Mouse (Mus musculus): Measurements from ENCODE around the gene 1500009L16Rik. TPM values are rescaled to one million over a fixed set of nuclear protein-coding genes. Genes with fewer than 3 reads are reported as not detected.
A peak's percentile ranks its signal among the peaks of the same experiment; 100 is the strongest.

The 1500009L16Rik gene
- 10 to 100 TPM; 15.5 to 38.8 (median 25.8) TPM for total RNA-seq (2022)

DNA sequence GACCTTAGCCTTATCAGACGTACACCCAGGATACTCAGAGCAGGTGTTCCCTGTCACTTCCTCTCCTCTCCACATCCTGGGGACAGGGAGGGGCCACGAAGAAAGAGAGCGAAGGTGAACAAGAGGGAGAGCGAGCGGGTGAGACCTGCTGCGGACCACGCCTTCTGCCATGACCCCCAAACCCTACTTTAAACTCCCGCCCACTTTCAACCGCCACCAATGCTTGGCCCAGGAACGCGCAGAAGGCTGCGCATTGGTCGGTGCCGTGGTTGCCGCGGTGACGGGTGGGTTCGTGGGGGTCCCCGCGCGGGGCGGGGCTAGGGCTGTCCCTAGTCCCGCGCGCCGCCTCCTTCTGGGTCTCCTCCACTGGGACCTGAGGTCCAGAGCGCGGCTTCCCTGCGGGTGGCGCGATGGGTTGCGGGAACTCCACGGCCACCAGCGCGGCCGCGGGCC lies at the start of gene 1500009L16Rik:
Gene 1500009L16Rik (plus strand): TSS at position 287 of the 453 bp plus-strand sequence.
- DNase-seq, result no peak

DNA sequence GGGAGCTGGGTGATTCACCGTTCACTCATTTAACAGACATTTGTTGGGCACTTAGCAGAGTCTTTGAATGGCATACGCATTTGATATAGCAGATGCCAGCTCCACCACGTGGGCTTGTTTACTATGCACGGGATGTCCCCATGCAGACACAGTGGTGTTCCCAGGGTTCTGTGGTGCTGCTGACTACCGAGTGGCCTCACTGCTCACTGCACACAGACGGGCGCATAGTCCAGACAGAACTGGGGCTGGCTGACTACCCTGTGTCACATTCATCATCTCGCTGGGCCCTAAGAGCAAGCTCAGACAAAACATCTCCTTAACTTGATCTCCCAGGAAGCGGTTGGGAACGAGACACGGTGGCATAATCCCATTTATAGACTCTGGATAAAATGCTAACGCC lies 41.3 kb upstream of the 1500009L16Rik start:
- DNase-seq, result no peak

DNA sequence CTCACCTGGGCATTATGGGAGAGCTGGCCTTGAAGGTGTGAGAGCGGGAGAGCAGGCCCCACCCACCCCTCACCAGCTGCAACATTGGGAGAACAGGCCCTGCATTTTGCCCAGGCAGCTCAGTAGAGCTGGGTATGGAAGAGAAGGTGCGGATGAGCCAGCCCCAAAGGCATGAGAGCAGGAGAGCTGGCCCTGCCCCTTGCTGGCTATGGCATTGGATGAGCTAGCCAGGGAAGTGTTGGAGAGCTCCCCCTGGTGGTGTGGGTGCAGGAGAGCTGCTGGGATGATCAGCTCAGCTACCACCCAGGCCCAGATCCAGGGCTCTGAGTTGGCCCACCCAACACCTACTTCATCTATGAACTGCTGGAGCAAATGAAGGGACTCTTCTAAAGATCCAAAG lies 34.5 kb upstream of the 1500009L16Rik start:
- no peak for DNase-seq

DNA sequence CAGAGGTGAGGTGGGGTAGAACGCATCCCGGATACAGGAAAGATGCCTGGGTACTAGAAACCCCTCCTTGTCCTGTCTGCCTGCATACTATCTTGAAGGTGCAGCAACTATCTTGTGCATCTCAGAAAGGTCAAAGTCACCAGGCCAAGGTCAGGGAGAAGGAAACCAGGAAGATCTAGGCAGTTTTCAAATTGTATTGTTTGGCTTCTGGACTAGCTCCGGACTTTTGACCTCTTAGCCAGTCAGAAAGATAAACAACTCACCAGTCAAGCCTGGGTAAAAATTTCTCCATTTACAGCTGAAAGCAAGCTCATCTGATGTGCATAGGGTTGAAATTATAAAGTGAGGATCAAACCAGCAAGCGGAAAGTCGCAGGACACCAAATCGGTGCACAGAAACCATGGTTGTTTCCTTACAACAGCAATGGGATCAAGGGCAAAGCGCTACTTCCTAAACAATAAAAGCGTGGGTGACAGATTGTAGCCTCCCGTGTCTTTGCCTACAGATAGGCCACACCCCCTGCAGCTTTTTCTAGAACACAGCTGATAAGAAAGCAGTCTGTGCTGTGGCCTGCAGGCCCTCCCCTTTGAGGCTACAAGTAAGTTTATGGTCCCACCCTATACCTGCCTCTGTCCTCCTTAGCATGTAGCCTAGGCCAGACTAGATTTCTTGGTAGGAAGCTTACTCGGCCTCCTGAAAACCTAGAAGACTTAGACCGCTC lies 30.3 kb upstream of the 1500009L16Rik start:
- DNase-seq, result no peak

DNA sequence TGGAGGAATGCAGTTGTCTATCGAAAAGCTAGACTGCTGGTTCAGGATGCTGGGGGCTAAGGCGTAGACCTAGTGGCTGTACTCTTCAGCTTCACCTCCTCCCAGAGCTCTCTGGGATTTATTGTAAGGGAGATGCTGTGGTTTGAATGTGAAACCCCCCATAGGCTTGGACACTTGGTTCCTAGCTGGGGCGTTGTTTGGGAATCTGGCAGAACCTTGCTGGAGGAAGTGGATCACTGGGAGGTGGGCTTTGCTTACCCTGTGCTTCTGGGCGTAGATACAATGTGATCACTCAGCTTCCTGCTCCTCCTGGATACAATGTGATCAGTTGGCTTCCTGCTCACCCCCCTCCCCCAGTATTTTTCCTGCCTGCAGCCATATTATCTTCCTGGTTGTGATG lies 26.4 kb upstream of the 1500009L16Rik start:
- no peak for DNase-seq

DNA sequence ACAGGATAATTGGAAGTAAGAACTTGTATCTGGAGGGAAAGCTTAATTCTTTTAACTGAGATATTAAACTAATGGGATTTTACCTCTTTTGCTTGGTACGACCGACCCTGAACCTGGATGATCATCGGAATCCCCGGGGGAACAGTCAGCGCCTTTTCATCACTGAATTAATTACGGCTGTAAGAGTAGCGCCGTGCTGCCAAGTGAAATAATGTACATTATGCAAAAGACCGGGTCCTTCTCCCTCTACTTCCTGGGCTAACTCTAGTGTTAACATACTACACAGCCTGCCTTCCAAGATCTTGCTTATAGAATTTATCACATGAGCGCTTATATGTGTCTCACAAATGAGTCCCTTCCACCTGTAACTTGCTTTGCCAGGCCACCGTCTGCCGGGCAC lies 16.0 kb upstream of the 1500009L16Rik start:
- DNase-seq, result no peak

DNA sequence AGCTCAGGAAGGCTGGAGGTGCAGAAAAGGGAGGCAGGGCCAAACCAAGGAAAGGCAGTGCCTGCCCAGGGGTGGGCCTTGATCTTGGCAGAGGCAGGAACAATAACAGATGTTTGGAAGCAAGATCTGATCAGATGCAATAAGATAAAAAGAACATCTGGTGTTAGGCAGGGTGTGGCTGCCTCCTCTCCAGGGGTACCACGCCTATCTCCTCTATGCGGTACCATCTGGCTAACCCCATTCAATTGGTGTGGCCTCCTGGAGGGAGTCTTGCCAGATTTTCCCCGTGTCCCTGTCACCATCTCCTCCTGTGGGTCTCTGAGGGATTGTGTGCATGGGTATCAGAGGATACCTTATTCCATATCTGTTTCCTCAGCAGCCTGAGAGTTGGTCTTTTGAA lies 12.7 kb upstream of the 1500009L16Rik start:
- DNase-seq, result no peak

DNA sequence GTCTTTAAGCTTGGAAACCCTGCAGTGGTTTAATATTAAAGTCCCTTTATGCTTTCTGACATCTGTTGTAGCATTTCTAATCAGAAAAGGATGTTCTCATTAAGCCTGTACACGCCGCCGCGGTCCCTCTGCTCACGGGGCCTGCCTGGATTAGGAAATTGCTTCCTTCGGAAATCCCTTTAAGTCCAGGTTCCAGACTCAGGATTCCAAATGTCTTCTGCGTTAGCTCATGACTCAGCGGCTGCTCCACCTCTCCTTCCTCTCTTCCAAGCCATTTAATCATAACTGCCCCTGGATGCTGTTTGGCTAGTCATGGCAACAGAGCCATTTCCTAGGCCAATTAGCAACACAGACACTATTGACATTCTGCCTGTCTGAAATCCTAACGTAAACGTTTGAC lies 10.9 kb upstream of the 1500009L16Rik start:
- DNase-seq, result no peak

DNA sequence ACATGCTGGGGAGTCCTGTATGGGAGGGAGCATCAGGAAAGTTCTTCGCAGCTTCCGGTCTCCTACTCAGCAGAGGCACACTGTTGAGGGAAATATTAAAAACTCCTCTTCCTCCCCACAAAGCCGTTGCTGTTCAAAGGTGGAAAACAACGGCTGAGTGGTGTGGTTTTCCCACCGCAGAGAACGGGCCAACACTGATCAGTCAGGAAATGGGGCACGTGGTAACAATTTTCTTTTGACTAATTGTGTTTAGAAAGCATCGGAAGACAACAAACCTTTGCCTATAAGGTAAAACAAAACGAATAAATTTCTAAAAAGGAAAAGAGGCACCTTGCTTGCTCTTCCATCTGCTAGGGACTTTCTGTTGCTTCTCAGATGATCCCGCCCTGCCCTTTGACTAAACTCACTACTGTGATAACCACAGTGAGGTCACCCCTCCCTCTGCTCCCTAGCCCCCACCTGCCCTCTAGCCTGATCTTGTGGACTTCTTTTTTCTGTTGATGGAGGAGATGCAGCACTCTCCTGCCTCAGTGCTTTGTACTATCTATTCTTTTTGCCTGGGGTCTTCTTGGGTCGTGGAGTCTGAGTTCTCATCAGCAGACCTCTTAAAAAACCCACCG lies 3.7 kb upstream of the 1500009L16Rik start:
- no peak for DNase-seq

DNA sequence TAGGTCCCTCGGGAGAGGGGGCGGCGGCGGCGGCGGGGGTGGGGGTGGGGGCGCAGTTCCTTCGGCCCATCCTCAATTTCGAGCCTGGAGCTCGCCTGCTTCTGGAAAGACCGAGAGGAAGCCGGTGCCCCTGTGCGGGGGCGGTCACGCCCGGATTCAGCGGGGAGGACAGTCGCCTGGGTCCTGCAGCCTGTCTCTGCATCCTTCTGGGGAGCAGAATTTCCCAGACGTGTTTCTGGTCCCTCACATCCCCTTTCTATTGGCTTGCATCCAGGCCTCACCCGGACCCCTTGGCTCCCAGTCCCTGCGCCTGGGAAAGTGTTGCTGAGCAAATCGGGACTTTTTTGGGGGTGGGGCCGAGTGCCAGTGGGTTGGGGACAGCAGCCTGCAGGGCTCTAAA lies 390 bp downstream of the 1500009L16Rik start:
- no peak for DNase-seq

DNA sequence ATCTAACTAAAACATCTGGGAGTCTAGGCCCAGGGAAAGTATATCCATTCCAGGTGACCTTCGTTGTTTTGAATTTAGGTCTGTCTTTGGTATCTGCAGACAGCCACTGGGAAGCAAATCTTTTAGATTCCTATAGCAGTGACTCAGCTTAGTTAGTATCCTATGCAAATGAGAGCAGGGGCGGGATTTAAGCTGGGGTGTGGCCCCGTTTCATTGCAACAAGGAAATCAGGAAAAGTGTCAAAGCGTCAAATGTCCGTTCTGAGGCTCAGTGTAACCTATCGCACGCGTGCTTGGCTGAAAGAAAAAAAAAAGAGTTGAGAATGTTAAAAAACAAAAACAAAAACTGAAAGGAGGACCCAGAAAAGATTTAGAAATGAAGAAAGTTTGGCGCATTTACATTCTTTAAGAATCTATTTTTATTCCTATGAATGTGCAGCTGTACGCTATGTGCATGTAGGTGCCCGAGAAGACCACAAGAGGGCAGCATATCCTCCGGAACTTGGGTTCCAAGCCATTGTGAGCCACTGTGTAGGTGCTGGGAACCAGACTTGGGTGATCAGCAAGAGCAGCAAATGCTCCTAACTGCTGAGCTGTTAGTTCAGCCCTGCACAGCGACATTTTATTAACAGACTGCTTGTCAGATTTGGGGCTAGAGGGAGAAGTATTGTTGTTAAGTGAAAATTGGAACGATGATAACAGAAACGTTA lies 1.8 kb downstream of the 1500009L16Rik start:
- no peak for DNase-seq

DNA sequence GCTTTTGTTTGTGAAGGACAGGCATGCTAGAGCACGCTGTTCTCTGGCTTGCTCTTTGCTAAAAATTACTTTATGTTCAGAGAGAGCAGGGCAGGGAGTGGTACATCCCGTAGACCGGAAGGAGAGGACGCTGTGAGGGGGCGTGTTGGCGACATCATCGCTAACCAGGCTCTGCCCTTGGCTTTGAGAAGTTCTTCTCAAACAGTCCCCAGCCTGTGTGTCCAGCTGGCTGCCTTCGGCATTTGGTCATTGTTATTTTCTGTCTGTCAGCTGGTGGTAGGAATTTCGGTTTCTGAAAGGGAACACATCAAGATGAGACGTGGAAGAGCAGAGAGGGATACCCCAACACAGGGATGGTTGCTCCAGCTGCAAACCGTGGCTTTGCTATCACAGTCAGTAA lies 3.5 kb downstream of the 1500009L16Rik start:
- DNase-seq, result no peak

DNA sequence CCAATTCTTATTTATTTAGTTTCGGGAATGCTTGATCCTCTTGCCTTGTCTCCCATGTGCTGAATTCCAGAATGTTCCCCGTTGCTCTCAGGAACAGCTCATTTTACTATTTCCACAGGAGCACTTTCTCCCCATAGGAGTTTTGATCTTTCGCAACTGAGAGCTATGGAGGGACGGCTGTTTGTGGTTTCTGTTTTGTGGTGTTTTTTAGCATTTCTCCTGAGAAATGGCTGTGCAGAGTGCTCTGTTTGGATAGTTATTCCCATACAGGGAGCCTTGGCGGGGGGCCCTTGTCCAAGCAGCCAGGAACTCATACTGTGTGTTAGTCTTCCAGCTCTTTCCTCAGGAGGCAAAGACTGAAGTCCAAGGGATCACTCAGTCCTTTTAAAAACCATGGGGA lies 5.2 kb downstream of the 1500009L16Rik start:
- no peak for DNase-seq

DNA sequence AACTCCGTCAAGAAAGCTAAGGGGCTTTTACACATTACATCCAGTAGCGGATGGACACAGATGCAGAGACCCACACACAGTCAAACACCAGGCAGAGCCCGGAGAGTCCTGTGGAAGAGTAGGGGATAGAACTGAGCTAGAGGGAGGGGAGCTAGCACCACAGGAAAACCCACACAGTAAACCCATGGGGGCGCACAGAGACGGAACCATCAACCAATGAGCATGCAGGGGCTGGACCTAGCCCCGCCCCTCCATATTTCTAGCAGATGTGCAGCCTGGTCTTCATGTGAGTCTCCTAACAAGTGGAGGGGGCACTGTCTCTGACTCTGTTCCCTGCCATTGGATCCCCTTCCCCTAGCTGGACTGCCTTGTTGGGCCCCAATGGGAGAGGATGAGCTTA lies 5.9 kb downstream of the 1500009L16Rik start:
- DNase-seq, result no peak

DNA sequence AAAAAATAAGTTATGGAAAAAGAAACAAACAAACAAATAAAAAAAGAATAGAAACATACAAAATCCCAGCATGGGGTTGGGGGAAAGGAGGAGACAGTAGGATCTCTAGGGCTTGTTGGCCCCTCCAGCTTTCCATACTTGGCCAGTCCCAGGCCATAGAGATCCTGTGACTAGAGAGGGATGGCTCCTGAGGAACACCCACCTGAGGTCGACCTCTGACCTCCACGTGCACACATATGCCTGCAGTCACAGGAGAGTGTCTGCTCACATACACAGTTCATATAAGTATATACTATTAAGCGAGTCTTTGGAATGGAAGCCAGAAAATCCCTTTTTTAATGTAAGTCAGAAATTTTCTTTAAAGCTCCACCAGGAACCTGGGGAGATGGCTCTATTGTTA lies 6.4 kb downstream of the 1500009L16Rik start:
- no peak for DNase-seq

DNA sequence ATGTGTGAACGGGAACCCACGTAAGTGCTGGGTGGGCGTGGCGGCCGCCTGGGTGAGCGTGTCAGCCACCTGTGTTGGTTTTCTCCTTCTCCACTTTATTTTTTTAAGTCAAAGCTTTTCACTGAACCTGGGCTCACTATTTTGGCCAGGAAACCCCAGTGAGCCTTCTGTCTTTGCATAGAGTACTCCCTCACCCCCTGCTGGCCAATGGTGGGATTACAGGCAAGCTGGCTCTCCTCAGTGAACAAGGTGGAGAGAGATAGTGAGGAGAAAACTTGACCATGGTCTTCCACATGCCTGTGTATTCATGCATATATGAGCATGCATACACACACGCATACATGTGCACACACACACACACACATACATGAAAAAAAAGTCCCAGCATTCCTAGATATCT lies 6.8 kb downstream of the 1500009L16Rik start:
- DNase-seq, result peak; percentile 60

DNA sequence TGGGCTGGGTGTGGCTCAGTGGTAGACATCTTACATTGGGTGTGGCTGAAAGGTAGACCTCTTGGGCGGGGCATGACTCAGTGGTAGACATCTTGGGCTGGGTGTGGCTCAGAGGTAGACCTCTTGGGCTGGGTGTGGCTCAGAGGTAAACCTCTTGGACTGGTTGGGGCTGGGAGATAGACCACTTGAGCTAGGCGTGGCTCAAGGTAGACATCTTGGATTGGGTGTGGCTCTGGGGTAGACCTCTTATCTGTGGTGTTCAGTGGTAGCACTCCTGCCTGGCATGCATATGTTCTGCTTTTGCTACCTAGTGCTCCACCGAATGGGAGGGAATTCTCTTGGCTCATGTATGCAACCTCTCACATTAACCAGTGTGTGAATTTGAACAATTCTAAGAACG lies 11.1 kb downstream of the 1500009L16Rik start:
- DNase-seq, result no peak

DNA sequence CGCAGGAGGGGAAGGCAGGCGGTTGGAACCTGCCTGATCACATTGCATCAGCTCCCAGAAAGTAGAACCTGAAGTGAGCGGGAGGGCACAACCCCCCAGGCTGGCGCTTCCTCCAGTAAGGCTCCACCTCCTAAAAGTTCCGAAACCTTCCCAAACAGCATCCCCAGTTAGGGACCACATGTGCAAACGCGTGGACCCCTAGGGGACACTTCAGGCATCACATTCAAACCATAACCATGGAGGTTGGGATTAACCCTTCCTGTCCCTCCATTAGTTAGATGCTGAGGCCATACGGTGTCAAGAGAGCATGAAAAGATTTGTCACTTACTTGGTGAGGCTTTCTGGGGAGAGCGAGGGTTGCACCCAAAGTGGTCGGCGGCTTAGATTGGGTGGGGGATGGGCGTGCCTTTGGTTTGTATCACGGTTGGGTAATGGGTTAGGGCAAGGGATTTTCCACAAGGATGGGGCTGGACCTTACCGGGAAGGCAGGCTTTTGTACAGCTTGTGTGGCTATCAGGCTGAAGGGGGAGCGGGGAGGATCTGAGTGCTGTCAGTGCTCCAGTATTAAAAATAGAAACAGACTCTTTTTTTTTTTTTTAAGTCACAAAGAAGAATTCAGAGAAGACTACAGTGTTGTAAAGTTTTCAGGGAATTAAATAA lies 16.5 kb downstream of the 1500009L16Rik start:
- DNase-seq, result no peak

DNA sequence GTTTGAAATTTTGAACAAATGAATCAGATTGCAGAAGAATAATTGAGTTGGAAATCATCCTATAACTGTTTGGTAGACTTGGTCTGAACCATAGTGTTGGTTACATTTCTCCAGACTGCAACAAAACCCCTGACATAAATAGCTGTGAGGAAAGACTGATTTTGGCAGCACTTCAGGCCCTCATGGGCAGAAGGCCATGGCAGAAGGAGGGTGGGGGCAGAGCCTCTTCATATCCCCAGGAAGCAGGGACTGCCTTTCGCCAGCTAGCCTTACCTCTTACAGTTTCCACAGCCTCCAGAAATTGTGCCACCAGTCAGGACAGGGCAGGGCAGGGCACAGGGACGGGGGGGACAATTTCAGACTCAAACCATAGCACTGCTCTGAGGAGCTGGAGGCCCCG lies 22.0 kb downstream of the 1500009L16Rik start:
- DNase-seq, result no peak

DNA sequence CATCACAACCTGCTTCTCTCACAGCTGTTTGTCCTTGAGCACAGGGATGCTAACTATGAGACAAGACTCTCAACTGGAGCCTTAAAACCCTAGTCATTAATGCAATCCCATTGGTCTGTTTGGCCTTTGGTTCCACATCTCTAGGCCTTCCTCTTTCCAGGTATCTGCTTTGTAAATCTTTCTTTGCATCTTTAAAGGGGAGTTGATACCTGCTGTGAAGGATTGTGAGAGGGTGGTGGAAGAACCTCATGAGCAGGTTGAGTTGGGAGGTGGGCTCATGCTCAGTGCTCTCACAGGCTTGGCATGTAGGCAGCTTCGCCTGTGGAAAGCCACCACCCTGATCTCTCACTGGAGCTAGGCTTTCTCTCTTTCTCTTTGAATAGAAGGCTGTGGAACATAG lies 30.4 kb downstream of the 1500009L16Rik start:
- DNase-seq, result no peak

DNA sequence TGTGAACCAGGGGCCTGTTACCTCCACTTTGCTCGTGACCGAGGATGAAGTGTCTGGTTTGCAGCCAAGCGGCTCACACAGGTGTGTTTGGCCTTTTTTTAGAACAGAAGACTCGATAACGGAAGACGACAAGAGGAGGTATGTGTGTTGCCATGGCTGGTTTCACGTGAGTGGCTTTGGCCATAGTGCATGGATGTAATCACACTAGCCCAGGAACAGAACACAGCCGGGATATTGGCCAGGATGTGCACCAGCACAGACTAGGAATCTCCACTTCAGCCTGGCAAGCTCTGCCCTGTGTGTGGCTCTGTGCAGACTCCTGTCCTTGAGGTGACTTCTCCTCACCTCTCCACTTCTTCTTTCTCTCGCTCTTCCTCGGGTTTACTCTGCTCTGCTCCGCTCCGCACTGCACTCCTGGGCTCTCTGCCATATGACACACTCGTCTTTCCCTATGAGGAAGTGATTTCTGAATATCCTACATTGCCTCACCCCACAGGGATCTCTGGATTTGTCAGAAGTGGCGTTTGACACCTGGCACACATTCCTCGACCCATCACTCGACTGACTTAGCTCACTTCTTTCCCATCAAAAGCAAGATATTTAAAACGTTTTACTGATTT lies 34.8 kb downstream of the 1500009L16Rik start:
- no peak for DNase-seq

DNA sequence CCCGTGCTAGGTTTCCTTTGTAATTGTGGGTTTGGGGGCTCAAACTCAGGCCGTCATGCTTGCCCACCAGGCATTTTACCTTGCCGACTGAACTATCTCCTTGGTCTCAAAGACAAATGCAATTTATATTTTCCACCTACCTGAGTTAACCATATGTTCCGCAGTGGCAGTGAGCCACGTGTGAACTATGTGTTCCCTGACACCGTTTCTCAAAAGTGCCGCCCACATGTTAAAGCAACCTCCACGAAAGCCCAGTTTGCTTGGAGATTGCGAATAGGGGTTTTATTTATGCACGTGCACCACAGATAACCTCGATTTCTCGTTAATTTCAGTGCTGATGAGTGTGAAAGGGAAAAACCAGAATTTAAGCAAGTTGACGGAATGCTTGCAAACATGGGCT lies 36.1 kb downstream of the 1500009L16Rik start:
- no peak for DNase-seq

DNA sequence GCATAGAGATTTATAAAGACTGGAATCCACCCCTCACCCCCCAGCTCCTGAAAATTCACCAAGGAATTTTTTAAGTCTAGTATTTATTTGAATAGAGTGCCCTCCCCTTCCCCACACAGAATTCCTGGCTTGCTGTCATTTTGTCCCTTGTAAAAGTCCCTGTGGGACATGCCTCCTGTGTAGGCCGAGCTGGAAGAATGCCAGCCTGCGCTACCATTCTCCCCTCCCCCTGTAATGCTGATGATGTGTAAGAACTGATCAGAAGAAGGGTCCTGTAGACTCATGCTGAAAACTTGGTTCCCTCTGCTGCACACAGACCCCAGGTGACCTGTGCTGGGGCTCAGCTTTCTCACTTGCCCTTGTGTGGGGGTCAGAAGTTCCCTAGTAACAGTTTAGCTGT lies 37.9 kb downstream of the 1500009L16Rik start:
- no peak for DNase-seq
